Mouse (Mus musculus): ENCODE results near the gene Stpg3.

DNA sequence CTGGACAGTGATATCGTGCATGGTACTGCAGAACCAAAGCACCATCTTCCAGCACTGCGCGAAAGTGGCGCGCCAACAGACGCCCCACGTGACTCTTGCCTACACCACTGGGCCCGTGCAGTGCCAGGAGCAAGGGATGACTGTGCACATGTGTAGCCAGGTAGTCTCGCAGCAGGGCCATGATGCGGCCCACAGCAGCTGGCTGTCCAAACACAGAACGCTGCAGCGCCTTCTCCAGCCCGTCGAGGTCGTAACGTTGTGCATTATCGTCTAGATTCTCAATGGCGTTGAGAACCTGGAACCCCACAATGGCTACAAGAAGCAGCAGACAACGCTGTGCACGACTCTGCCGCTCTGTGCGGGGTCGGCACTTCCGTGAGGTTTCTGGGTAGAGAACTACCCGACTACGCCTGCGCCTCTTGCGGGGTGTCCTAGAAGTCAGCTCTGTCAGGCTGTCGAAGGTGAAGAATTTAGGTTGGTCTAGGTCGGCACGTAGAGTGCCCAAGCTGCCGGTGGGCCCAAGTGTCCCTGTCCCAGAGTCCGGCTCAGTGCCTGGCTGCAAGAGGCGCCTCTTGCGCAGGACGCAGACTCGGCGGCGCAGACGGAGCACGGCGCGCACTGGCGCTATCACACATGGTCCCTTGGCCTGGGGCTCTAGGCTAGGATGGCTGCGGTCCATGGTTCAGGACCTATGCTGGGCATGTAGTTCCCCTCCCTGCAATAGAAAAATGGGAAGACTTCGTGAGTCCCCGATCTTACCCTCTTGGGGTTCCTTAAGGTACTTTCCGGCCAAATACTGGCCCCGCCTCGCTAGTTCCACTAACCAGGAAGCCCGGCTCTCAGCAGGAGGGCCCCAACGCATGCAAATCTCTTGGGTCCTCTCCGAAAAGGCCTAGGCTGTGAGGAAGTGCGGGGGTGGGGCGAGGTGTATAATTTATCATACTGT, 19.0 kb downstream of the Stpg3 start:
- TF ChIP-seq CTCF (IDR thresholded peaks at IDR 0.05; ENCODE audit: borderline replicate concordance, extremely low read depth, insufficient read depth, insufficient read length) = no peak
- TF ChIP-seq POLR2A (IDR thresholded peaks at IDR 0.05; ENCODE audit: borderline replicate concordance, extremely low read depth, insufficient read depth, insufficient read length, poor library complexity, severe bottlenecking) = no peak
